Mouse (Mus musculus) hindbrain, embryonic 15.5 days (tissue): ENCODE measurements around the gene Rpl18a. TPM values are rescaled to one million over a fixed set of nuclear protein-coding genes. Genes with fewer than 3 reads are reported as not detected.

ENCODE experiments used
- ATAC-seq: fragments of 200-750 bp; cut with Nextera tagmentation; 2 replicates; pipeline ENCODE4 v1.8.0; 2017; ENCODE audit warnings: low read depth, moderate number of reproducible peaks, moderate TSS enrichment; ENCODE audit not compliant: low FRiP score
- H3K27ac ChIP-seq: fragments of 300-500 bp; sonication (generic); replicated peaks from 2 replicates; pipeline ENCODE4 v1.5.1; 2015; ENCODE audit warnings: mild to moderate bottlenecking, inconsistent platforms
- H3K27me3 ChIP-seq: fragments of 300-500 bp; sonication (generic); 2 replicates; pipeline ENCODE4 v1.6.1; 2015; ENCODE audit warnings: control low read depth, inconsistent platforms
- H3K36me3 ChIP-seq: fragments of 300-500 bp; sonication (generic); 2 replicates; pipeline ENCODE4 v1.6.1; 2015; ENCODE audit warnings: control low read depth, inconsistent platforms
- H3K4me1 ChIP-seq: fragments of 300-500 bp; sonication (generic); replicated peaks from 2 replicates; pipeline ENCODE4 v1.6.1; 2015; ENCODE audit warnings: control low read depth, inconsistent platforms
- H3K4me2 ChIP-seq: fragments of 300-500 bp; sonication (generic); 2 replicates; pipeline ENCODE4 v1.6.1; 2015; ENCODE audit warnings: moderate library complexity, mild to moderate bottlenecking, inconsistent platforms
- H3K4me3 ChIP-seq: fragments of 300-500 bp; sonication (generic); 2 replicates; pipeline ENCODE4 v1.5.1; 2015; ENCODE audit warnings: mild to moderate bottlenecking, inconsistent platforms
- H3K9ac ChIP-seq: fragments of 300-500 bp; sonication (generic); 2 replicates; pipeline ENCODE4 v1.6.1; 2015; ENCODE audit warnings: inconsistent platforms
- H3K9me3 ChIP-seq: fragments of 300-500 bp; sonication (generic); 2 replicates; pipeline ENCODE4 v1.6.1; 2016; ENCODE audit warnings: control low read depth, inconsistent platforms
- WGBS: fragments of 180-500 bp; shearing (Covaris S2); methylation state at CpG from one replicate; pipeline ENCODE4 v1.1.7; 2015; 5-methylcytosine and 5-hydroxymethylcytosine counted together
- polyA plus RNA-seq: library from polyadenylated mRNA; unstranded; fragments of >200 nt; fragmentation: Nextera tagmentation; extraction: Ambion mirVana; gene quantifications from 2 replicates; pipeline ENCODE4 v1.2.1, GENCODE M21; 2015

Gene Rpl18a
- polyA plus RNA-seq, 1 experiment from 2014 or later: 2,082 TPM

DNA sequence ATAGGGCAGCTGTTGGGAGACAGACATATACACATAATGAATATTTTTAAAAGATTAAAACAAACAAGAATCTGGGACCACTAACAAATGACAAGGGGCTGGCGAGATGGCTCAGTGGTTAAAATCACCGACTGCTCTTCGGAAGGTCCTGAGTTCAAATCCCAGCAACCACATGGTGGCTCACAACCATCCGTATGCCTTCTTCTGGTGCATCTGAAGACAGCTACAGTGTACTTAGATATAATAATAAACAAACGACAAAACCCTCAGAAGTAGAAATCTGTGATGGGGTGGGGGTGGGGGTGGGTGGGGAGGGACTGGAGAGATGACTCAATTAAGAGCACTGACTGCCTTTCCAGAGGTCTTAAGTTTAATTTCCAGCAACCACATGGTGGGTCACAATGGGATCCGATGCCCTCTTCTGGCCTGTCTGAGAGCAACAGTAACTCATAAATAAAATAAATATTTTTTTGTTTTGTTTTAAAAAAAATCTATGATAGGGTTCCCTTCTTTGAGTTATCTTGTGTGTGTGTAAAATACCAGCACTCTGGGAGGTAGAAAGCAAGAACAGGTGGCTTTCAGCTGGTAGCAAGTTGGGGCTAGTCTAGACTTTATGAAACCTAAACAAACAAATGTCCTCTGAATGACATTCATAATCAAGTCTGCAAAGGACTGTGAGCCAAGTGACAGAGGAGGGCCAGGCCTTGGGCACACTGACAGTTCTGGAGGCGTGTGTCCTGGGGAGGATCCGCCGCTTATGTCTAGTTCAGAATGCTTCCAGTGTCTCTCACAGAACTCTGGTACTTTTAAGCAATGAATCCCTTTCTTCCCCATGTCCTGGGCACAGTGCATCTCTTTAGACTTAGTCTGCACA is 23.1 kb upstream of the Rpl18a start:
- H3K4me2 ChIP-seq: no peak overlapping the region
- H3K27me3 ChIP-seq: no peaks in the 10 kb centered on the region
- no peak overlapping the region for H3K4me3 ChIP-seq
- peaks cover 24% of the 10 kb centered on the region for H3K36me3 ChIP-seq
- no peak overlapping the region for H3K27ac ChIP-seq
- H3K9me3 ChIP-seq: no peaks in the 10 kb centered on the region
- 94% methylated on average over 9 of the region's 9 CpGs for WGBS
- ATAC-seq: no peak
- H3K4me1 ChIP-seq: no peaks in the 10 kb centered on the region
- no peak overlapping the region for H3K9ac ChIP-seq

DNA sequence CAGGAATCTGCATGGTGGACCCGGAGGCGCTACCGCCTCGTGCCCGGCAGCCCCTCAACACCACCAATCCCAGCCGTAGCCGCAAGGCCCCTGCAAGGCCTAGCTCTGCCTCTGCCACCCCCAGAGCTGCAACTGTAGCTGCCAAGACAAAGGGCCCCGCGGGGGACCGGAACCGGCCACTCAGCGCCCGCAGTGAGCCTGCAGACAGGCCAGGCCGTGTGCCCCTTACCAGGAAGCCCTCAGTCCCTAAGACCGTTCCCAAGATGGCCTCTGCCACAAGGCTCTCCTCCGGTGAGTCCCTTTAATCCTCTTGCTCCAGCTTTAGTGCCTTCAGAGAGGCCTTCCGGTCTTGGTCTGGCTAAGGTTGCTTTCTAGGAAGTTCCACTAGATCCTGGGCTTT is 17.5 kb upstream of the Rpl18a start:
- Histone ChIP-seq H3K4me2 (no peak overlapping the region), H3K4me3 (no peak overlapping the region), H3K9ac (no peak overlapping the region), H3K36me3 (peaks cover 56% of the 10 kb centered on the region), H3K4me1 (no peaks in the 10 kb centered on the region), H3K27me3 (no peaks in the 10 kb centered on the region), H3K9me3 (no peaks in the 10 kb centered on the region), H3K27ac (no peak overlapping the region)
- no peak for ATAC-seq
- WGBS: 91% methylated on average over 17 of the region's 17 CpGs

DNA sequence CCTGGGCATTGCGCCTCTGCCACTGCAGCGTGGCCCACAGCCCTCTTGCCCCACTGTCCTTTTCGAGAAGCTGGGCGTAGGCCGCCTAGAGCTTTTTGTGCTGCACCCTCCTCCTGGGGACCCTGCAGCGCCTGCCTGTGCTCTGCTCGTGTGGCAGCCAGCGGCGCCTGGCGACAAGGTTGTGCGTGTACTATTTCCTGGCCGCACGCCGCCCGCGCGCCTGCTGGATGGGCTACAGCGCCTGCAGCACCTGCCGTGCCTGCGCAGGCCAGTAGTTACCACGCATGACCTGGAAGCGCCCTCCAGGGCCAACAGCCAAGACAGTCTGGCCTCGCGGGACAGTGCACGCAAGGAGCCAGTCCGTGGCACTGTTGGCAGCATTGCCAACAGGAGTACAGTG is 16.3 kb upstream of the Rpl18a start:
- WGBS: 94% methylated on average over 26 of the region's 26 CpGs
- H3K9me3 ChIP-seq: no peaks in the 10 kb centered on the region
- no peaks in the 10 kb centered on the region for H3K27me3 ChIP-seq
- peaks cover 51% of the 10 kb centered on the region for H3K36me3 ChIP-seq
- H3K9ac ChIP-seq: no peak overlapping the region
- H3K27ac ChIP-seq: no peak overlapping the region
- no peak for ATAC-seq
- no peak overlapping the region for H3K4me3 ChIP-seq
- no peak overlapping the region for H3K4me2 ChIP-seq
- H3K4me1 ChIP-seq: no peaks in the 10 kb centered on the region

DNA sequence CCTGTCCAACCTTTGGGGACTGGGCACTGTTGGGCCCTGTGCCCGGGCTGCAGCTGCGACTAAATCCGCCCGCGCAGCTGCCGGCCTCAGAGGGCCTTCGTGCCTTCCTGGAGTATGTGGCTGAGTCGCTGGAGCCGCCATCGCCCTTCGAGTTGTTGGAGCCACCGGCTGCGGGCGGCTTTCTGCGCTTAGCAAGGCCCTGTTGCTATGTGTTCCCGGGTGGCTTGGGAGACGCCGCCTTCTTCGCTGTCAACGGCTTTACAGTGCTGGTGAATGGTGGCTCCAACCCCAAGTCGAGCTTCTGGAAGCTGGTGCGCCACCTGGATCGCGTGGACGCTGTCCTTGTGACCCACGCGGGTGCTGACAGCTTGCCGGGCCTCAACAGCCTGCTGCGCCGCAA is 15.7 kb upstream of the Rpl18a start:
- Histone ChIP-seq H3K9ac (no peak overlapping the region), H3K4me2 (no peak overlapping the region), H3K36me3 (peaks cover 50% of the 10 kb centered on the region), H3K27ac (no peak overlapping the region), H3K27me3 (no peaks in the 10 kb centered on the region), H3K9me3 (no peaks in the 10 kb centered on the region), H3K4me3 (no peak overlapping the region), H3K4me1 (no peaks in the 10 kb centered on the region)
- WGBS: 94% methylated on average over 30 of the region's 30 CpGs
- no peak for ATAC-seq

DNA sequence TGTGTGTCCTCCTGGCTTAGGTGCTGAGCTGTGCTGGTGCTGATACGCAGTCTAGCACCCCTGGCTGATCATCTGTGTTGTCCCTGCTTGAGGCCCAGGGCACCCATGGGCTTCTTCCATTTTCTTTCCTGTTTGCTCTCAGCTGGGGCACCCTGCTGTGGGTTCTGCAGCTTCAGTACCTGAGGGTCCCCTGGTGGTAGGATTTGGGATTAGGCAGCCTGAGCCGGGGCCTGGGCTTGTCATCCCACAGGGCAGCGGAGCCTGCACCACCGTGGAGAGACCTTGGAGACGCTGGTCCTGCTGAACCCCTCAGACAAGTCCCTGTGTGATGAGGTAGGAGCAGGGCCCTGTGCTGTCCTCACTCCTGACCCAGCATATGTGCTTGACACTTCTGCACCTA is 14.4 kb upstream of the Rpl18a start:
- Histone ChIP-seq H3K4me1 (peaks cover 13% of the 10 kb centered on the region), H3K4me2 (no peak overlapping the region), H3K9me3 (no peaks in the 10 kb centered on the region), H3K27me3 (no peaks in the 10 kb centered on the region), H3K27ac (no peak overlapping the region), H3K4me3 (no peak overlapping the region), H3K36me3 (peaks cover 38% of the 10 kb centered on the region), H3K9ac (no peak overlapping the region)
- ATAC-seq: no peak
- 82% methylated on average over 5 of the region's 5 CpGs for WGBS

DNA sequence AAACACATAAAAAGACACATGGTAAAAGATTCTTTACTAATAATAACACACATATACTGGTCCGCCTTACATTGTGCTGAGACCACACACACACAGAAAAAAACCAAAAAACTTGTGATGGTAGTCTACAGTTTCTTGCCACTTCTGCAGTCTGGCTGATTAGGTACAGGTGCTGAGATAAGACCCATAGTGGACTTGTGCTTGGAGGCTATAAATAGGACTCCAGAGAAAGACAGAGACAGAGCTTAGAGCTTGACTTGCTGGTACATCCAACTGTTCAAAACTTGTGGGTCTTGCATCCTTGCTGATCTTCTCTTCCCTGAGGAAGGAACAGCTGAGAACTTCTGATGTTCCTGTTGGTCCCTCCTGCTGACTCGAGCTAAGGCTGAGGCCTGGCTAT is 10.3 kb upstream of the Rpl18a start:
- Histone ChIP-seq H3K4me3 (no peak overlapping the region), H3K27ac (no peak overlapping the region), H3K9me3 (no peaks in the 10 kb centered on the region), H3K36me3 (peaks cover 6% of the 10 kb centered on the region), H3K27me3 (0 out of 2 replicates have a peak, but pooled peaks cover 3% of the 10 kb centered on the region), H3K4me1 (peaks cover 17% of the 10 kb centered on the region), H3K9ac (no peak overlapping the region), H3K4me2 (no peak overlapping the region)
- WGBS: 93% methylated on average over 2 of the region's 2 CpGs
- no peak for ATAC-seq

DNA sequence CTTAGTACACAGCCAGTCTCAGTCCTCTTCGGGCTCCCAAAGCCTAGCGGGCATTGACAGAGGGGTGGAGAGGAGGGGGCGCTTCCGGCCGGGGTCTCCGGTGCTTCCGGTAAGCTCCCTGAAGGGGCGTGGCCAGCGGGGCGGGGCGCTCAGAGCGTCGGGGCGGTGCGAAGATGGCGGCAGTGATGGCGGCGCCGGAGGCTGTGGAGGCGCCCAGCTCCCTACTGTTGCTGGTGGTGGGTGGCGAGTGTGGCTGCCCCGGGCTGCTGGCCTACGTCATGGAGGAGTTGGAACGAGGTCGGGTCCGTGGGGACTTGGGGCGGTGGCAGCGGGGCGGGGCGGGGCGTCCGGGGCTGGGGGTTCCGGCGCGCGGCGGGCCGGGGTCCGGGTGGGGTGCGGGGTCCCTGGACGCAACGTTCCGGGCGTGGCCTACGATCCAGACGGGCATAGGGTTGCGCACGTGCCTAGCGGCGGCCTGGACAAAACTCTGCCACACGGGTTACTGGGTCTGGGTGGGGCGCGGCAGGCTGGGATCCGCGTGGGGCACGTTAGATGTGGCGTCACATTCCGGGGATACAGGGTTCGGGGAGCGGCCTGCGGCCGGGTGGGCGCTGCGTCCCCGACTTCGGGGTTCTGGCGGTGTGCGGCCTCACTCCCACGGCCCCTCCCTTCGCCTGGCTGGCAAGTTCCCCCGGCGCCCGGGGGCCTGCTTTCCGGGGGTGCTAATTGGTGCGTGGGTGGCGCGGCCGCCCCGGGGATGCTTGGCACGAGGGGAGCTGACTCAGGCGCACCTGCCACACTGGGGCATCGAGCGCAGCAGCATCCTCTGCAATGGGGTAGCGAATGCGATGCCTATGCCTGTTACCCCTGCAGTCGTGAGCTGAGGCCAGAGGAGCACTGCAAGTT is 8.9 kb upstream of the Rpl18a start, which contains the start of gene Map1s:
Gene Map1s, plus strand, starts transcription at position 102 of the 906 bp plus-strand sequence.
- H3K36me3 ChIP-seq: no peaks in the 10 kb centered on the region
- under 1% methylated on average over 77 of the region's 86 CpGs for WGBS
- H3K4me3 ChIP-seq: peak within 1 kb of the TSS; percentile 73
- peak; percentile 95 for ATAC-seq
- 0 out of 2 replicates have a peak, but pooled peaks cover 7% of the 10 kb centered on the region for H3K27me3 ChIP-seq
- H3K4me1 ChIP-seq: peaks cover 17% of the 10 kb centered on the region
- H3K9me3 ChIP-seq: no peaks in the 10 kb centered on the region
- peak within 1 kb of the TSS; percentile 93 for H3K27ac ChIP-seq
- peak within 1 kb of the TSS; percentile 82 for H3K4me2 ChIP-seq
- H3K9ac ChIP-seq: peak within 1 kb of the TSS; percentile 86

DNA sequence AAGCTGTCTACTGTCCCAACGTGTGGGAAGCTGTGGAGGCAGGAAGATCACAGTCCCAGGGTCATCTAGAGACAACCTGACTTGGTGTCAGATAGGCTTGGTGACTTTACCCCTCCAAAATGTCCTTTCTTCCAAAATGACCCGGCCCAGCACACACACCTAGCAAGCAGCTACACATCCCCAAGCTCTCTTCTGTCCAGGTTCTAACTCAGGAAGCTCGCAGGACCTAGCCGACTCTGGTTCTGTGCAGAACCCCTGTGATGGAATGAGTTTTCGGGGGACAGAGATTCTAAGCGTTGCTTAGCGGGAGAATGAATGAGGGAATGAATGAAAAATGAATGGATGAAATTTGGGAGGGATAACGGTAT is 8.2 kb upstream of the Rpl18a start:
- ATAC-seq: peak; percentile 61
- peak overlapping the region; percentile 93 for H3K27ac ChIP-seq
- no peaks in the 10 kb centered on the region for H3K36me3 ChIP-seq
- peak overlapping the region; percentile 73 for H3K4me3 ChIP-seq
- H3K4me2 ChIP-seq: peak overlapping the region; percentile 82
- H3K4me1 ChIP-seq: peaks cover 17% of the 10 kb centered on the region
- H3K27me3 ChIP-seq: 0 out of 2 replicates have a peak, but pooled peaks cover 7% of the 10 kb centered on the region
- no peaks in the 10 kb centered on the region for H3K9me3 ChIP-seq
- 16% methylated on average over 8 of the region's 8 CpGs for WGBS
- H3K9ac ChIP-seq: peak overlapping the region; percentile 86

DNA sequence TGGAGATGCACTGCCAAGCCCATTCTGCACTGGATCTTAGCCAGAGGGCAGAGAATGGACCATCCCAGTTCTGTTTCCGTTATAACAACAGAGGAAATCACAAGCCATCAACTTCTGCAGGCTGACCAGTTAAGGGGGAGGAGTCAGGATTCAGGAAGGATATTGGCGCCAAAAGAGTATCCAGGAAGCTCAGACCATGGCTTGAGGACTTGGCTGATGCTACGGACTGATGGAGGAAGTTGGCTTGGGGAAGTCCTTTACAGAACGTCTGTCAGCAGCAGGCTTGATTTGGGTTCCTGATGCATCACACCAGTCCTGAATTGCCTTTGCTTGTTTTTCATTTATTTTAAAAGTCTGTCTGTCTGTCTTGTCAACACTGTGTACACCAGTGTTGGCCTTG is 7.3 kb upstream of the Rpl18a start:
- Histone ChIP-seq H3K9ac (no peak overlapping the region), H3K27me3 (0 out of 2 replicates have a peak, but pooled peaks cover 7% of the 10 kb centered on the region), H3K9me3 (no peaks in the 10 kb centered on the region), H3K36me3 (no peaks in the 10 kb centered on the region), H3K4me2 (no peak overlapping the region), H3K27ac (no peak overlapping the region), H3K4me3 (no peak overlapping the region), H3K4me1 (peaks cover 17% of the 10 kb centered on the region)
- 78% methylated on average over 4 of the region's 4 CpGs for WGBS
- ATAC-seq: no peak

DNA sequence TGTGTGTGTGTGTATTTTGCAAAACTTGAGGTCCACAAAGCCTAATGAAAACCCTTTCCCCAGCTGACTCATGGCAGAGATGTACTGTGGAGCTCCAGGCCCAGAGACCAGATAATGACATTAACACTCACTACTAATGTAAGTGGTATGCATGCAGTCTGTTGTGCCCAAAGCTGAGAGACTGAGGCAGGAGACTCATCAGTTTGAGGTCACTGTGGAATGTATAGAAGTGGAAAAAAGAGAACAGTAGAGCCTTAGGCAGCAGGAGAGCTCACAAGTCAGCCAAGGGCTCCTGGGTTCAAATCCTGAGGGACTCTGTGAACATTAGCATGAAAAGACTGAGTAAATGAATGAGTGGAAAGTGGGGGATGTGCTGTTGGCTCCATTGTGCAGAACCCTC is 6.4 kb upstream of the Rpl18a start:
- Histone ChIP-seq H3K4me2 (no peak overlapping the region), H3K9me3 (no peaks in the 10 kb centered on the region), H3K27me3 (0 out of 2 replicates have a peak, but pooled peaks cover 7% of the 10 kb centered on the region), H3K36me3 (no peaks in the 10 kb centered on the region), H3K27ac (no peak overlapping the region), H3K4me1 (peaks cover 17% of the 10 kb centered on the region), H3K9ac (no peak overlapping the region), H3K4me3 (no peak overlapping the region)
- ATAC-seq: no peak

DNA sequence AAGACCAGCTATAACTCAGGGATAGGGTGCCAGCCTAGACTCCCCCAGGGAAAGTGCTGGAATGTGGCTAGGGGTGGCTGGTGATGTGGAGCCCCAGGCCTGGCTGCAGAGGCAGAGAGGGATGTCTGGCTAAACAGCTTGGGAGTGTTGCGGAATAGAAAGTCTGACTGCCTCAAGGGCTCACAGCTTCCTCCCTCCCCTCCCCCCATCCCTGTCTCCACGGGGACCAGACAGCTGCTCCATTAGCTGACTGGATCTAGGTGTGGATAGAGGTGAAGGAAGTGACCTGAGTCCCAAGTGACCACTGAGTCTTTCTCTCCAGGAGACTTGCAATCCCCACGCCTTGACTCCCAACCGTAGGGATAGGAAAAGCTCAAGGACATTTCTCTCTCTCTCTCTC is 5.9 kb upstream of the Rpl18a start:
- 52% methylated on average over 4 of the region's 4 CpGs for WGBS
- H3K27ac ChIP-seq: no peak overlapping the region
- H3K9me3 ChIP-seq: no peaks in the 10 kb centered on the region
- ATAC-seq: no peak
- H3K36me3 ChIP-seq: no peaks in the 10 kb centered on the region
- no peak overlapping the region for H3K9ac ChIP-seq
- 0 out of 2 replicates have a peak, but pooled peaks cover 7% of the 10 kb centered on the region for H3K27me3 ChIP-seq
- no peak overlapping the region for H3K4me3 ChIP-seq
- H3K4me2 ChIP-seq: no peak overlapping the region
- H3K4me1 ChIP-seq: peaks cover 22% of the 10 kb centered on the region

DNA sequence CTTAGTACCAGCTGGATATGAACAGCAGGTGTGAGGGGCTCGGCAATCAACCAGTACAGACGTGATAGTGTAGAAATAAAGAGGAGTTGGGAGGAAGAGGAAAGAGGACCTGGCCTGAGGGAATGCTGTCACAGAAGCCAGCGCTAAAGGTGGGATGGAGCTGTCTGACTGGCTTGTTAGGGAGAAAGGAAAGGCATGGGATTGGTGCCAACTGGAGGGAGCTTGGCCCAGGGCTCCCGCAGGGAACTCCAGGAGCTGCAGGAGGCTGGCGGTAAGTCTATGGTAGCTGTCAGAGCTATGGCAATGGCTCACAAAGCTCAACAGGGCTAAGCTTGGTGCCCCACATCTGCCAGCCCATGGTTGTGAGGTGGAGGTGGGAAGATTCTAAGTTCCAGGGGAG is 5.0 kb upstream of the Rpl18a start:
- WGBS: 29% methylated on average over 5 of the region's 5 CpGs
- Histone ChIP-seq H3K4me1 (peaks cover 15% of the 10 kb centered on the region), H3K4me2 (no peak overlapping the region), H3K9me3 (no peaks in the 10 kb centered on the region), H3K27me3 (0 out of 2 replicates have a peak, but pooled peaks cover 7% of the 10 kb centered on the region), H3K4me3 (no peak overlapping the region), H3K27ac (no peak overlapping the region), H3K9ac (no peak overlapping the region), H3K36me3 (no peaks in the 10 kb centered on the region)
- ATAC-seq: no peak
